Mouse (Mus musculus): ENCODE measurements around the gene Szt2.
A peak's percentile ranks its signal among the peaks of the same experiment; 100 is the strongest.

Gene Szt2

GRCm38 (mm10) chr4:118409142-118409900, at the start of gene Szt2, which contains the start of gene Med8:
Szt2 (minus strand) TSS chr4:118409273.
Med8 (plus strand) TSS chr4:118409337.
- DNase-seq = peak; percentile 92

DNA sequence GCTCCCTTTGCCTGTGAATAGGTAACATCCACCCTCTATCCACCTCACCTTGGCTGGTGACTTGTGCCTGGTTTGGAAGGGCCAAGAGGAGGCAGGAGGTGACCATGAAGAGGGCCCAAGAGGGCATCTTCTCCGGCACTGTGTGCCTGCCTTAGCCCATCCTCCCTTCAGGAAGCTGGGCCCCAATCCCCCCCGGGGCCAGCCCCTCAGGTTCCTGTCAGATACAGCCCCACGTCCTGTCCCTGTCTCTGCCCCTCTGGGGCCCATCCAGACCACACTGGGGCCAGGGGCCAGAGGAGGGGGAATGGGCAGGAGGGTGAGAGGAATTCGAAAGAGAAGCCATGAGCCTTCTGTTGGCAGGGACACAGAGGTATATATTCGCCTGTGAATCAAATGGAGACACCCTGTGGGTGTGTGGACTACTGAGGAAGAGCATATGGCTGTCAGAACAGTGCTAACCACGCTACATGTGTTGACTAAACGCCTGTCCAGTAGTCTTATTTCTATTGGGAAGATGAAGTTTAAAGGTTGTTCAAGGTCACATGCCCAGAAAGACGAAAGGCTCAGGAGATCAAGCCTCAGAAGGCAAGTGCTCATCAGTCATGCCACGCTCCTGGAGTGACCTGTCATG, 48.4 kb upstream of the Szt2 start, which contains the start of gene Mpl:
TSS of gene Mpl (minus strand) at position 169 of the 631 bp plus-strand sequence.
- DNase-seq = no peak

DNA sequence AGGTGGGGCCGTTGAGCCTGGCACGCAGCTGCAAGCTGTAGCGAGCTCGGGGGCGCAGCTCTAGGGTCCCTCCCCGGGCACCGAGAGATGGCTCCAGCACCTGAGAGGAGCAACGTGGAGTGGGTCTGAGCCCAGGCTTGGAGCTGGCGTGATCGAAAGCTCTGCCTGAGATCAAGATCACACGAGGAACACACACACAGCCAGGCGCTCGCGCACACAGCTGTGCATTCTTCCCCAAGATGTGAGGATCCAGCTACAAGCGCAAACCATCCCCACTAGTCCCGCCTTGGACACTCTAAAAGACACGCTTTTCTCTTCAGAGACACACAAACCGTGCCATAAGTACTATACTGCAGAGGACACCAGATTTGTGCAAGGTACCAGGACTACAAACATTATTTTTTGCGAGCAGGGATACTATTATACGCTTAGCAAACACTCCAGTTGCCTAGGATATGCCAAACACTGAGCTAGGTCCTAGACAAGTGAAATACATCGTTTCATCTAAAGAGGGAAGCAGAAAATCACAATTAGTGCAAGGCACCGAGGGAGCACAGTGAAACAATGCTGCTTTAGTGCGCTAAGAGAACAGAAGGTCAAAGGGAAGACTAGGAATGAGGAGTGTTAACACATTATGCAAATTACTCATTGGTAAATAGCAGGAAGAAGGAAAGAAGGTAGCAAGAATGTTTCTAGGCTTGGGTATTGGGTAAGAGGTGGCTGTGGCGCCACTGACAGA, 37.5 kb upstream of the Szt2 start:
- DNase-seq = no peak

- peak; percentile 69 for DNase-seq
Measured at GRCm38 (mm10) chr4:118445781-118446414, 36.8 kb upstream of the Szt2 start.

GRCm38 (mm10) chr4:118445088-118445487, 36.0 kb upstream of the Szt2 start:
- DNase-seq = no peak

- DNase-seq = no peak
Measured at GRCm38 (mm10) chr4:118437829-118438253, 28.8 kb upstream of the Szt2 start.

- DNase-seq = peak; percentile 83
Measured at GRCm38 (mm10) chr4:118436820-118437603, 27.9 kb upstream of the Szt2 start, which contains the start of gene Cdc20. Cdc20 (minus strand) TSS chr4:118437352.

- peak; percentile 64 for DNase-seq
Measured at GRCm38 (mm10) chr4:118432332-118432731, 23.3 kb upstream of the Szt2 start.

DNA sequence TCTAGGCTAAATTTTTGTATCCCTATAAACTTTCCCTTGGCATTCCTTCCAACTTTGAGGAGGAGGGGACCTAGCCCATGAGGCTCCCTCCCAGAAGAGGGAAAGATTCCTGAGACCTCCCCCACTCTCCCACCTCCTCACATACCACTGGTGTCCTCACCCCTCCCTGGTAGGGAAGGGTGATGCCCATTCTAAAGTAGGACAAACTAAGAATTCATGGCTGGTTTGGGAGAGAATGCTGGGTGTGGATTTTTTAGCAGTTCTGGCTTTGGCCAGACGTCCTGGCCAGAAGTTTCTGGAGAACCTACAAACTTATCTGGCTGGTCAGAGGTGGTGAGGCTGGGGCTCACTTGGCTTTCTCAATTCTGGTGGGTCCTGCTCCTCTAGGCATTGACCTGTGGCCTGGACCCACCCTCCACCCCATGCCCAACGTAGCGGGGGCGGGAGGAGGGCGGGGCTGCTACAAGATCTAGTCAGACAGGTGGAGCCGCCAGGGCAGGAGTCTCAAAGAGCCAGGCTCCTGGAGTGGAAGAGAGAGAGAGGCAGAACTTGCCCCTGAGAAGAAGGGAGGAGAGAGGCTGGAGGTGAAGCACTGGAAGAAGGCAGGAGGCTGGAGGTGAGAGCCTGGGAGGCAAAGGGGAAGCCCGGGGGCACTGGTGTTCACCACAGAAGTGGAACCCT, 20.3 kb upstream of the Szt2 start:
- DNase-seq = peak; percentile 56

- no peak for DNase-seq
Measured at GRCm38 (mm10) chr4:118428531-118429214, 19.6 kb upstream of the Szt2 start.

GRCm38 (mm10) chr4:118427768-118428451, 18.8 kb upstream of the Szt2 start, which contains the start of gene Elovl1:
Elovl1 (plus strand) TSS chr4:118428093.
- peak; percentile 91 for DNase-seq

GRCm38 (mm10) chr4:118427415-118427767, 18.3 kb upstream of the Szt2 start:
- no peak for DNase-seq

GRCm38 (mm10) chr4:118425374-118425773, 16.3 kb upstream of the Szt2 start:
- no peak for DNase-seq

GRCm38 (mm10) chr4:118424541-118425160, 15.6 kb upstream of the Szt2 start:
- no peak for DNase-seq

DNA sequence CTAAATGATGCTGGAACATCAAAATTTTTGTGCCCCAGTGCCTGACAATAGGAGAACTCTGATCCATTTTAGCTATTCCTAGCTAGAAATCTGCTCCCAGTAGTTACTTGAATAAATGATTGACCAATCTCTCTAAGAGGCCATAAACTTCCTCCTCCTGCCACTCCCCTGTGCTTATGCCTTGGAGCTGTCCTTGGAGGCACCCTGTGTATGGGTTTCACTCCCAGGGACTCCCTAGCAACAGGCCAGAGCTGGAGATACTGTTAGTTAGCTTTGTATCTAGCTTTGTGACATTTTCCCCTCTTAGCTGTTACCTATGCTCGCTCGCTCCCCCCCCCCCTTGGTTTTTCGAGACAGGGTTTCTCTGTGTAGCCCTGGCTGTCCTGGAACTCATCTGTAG, 12.3 kb upstream of the Szt2 start:
- DNase-seq = no peak

DNA sequence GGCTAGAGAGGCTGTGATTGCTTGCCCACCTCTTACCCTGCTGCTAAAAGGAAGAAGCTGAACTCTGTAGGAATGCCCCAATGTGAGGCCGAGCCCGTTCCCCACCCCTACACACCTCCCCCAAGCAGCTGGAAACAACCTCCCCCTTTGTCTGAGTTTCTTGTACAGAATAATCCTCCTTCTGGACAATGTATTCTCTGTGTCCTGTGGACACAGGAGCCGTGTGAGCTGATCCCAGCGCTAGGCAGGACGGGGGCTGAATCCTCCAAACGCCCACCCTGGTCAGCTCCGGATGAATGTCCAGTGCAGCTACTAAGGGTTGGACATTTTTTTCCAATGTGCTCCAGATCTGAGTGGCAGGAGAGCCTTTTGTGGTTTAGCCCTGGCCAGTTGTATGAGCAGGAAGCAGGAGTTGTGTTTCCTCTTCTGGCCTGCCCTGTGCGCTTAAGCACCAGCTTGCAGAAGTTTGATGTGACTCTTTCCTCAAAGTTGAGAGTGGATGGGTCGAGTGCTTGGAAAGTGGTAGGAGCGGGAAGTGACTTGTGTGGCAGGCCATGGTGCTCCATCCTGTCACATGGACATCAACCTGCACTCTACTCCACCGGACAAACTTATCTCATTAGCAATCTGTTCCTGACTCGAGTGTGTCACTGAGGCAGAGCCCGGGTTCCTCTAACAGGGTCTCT, 8.2 kb upstream of the Szt2 start:
- no peak for DNase-seq

GRCm38 (mm10) chr4:118416329-118416728, 7.3 kb upstream of the Szt2 start:
- DNase-seq = no peak

GRCm38 (mm10) chr4:118415779-118416178, 6.7 kb upstream of the Szt2 start:
- DNase-seq = no peak

- no peak for DNase-seq
Measured at GRCm38 (mm10) chr4:118413553-118413952, 4.5 kb upstream of the Szt2 start.

Measured in kidney, adult 18-20 months (tissue).